Mouse (Mus musculus): ENCODE data around the gene Izumo2. TPM values are rescaled to one million over a fixed set of nuclear protein-coding genes. Genes with fewer than 3 reads are reported as not detected.

Izumo2 gene
- polyA plus RNA-seq (2015; fragmentation: Illumina TruSeq; extraction: RNeasy Lipid Tissue Mini Kit (QIAGEN cat#74804); ENCODE audit: insufficient read depth, low replicate concordance) = not detected

DNA sequence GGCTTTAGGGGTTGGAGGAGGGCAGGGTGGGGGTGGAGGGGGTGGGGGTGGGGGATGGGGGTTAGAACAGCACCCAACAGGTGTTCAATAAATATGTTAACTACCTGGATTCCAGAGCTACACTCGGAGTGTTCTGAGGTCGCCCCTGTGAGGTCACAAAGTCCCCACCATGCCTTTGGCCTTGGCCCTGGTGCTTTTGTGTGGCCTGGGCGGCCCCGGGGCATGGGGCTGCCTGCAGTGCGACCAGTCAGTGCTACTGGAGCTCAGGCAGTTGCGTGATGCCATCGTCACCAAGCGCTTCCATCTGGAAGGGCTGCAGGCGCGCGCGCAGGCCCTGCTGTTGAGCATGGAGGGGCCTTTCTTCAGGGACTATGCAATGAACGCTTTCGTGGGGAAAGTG is at the start of gene Izumo2:
TSS of gene Izumo2 (plus strand) at position 169 of the 400 bp plus-strand sequence.

DNA sequence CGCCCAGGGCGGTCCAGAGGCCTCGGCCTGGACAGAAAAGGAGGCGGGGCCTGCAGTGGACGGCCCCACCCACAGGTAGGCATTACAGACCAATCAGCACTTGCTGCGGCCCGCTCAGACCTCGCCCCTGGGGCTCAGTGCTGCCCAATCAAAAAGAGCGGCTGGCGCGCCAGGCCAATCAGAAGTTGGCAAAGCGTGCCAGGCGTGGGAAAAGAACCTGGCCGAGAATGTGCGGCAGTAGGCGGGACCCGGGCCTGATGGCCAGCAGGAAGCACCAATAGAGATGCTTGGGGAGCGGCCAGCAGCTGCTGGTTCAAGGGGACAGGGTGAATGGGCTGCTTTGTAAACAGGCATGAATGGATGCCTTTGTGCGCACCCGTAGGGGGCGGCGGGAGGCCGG is 37.7 kb upstream of the Izumo2 start, which contains the start of gene Myh14:
TSS of gene Myh14 (minus strand) at position 41 of the 400 bp plus-strand sequence.

DNA sequence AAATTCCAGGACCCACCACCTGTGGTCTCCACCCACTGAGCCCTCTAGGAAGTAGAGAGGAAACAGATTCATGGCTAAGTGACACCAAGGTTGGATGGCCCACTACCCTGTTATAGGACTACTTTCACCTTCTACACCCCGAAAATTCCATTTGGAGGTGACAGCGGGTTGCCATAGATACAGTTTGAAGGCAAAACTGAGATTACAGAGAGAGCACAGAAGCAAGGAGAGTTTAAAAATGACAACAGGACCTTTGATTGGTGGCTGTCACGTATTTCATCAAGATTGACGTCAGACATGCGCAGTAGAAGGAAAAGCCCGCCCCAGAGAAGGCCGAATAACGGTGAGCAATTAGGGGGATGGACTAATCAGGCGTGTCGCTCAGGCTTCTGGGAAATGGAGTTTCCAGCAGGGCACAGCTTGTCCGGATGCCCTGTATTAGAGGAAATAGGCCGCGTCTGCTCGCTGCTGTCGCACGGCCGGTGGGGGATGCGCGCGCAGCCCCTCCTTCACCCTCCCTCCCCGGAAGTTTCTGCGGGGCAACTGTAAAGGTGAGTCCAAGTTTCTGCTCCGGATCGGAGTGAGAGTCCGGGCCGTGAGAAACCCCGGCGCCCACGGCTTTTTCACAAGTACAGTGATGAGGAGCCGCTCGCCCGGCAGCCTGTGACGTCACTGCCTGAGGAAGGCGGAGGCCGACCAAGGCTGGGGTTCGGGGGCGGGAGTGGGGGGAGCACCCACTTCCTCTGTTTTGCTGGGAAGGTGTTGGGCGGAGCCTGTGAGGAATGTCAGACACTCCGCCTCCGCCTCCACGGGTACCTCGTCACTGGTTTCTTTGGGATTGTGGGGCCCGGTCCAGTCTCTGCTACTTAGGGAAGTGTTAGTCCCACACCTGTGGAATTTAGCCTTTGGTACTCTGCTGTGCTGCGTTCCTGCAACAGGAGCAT is 39.8 kb downstream of the Izumo2 start, which contains the start of gene Vrk3:
TSS of gene Vrk3 (plus strand) at position 313 of the 944 bp plus-strand sequence.

DNA sequence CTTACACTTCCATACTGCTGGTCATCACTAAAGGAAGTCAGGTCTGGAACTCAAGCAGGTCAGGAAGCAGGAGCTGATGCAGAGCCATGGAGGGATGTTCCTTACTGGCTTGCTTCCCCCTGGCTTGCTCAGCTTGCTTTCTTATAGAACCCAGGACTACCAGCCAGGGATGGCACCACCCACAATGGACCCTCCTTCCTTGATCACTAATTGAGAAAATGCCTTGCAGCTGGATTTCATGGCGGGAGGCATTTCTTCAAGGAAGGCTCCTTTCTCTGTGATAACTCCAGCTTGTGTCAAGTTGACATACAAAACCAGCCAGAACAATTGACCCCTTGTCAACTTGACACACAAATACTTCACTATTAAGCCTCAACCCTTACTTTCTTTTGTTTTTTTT is 42.4 kb downstream of the Izumo2 start, which contains the start of gene Zfp473:
TSS of gene Zfp473 (minus strand) at position 101 of the 400 bp plus-strand sequence.

Other genes with a start within 250 kb of the Izumo2 start
- gene Aspdh, start 243.4 kb upstream of the Izumo2 start, polyA plus RNA-seq (2015; fragmentation: Illumina TruSeq; extraction: RNeasy Lipid Tissue Mini Kit (QIAGEN cat#74804); ENCODE audit: insufficient read depth, low replicate concordance) = not detected
- gene Josd2, start 240.8 kb upstream of the Izumo2 start, polyA plus RNA-seq (2015; fragmentation: Illumina TruSeq; extraction: RNeasy Lipid Tissue Mini Kit (QIAGEN cat#74804); ENCODE audit: insufficient read depth, low replicate concordance) = 22.8 TPM
- gene Emc10, start 212.2 kb upstream of the Izumo2 start, polyA plus RNA-seq (2015; fragmentation: Illumina TruSeq; extraction: RNeasy Lipid Tissue Mini Kit (QIAGEN cat#74804); ENCODE audit: insufficient read depth, low replicate concordance) = 16.3 TPM
- 1.3 TPM for gene Fam71e1, start 212.2 kb upstream of the Izumo2 start, polyA plus RNA-seq (2015; fragmentation: Illumina TruSeq; extraction: RNeasy Lipid Tissue Mini Kit (QIAGEN cat#74804); ENCODE audit: insufficient read depth, low replicate concordance)
- 0.95 TPM for gene Mybpc2, start 184.1 kb upstream of the Izumo2 start, polyA plus RNA-seq (2015; fragmentation: Illumina TruSeq; extraction: RNeasy Lipid Tissue Mini Kit (QIAGEN cat#74804); ENCODE audit: insufficient read depth, low replicate concordance)
- 234 TPM for gene Spib, start 176.7 kb upstream of the Izumo2 start, polyA plus RNA-seq (2015; fragmentation: Illumina TruSeq; extraction: RNeasy Lipid Tissue Mini Kit (QIAGEN cat#74804); ENCODE audit: insufficient read depth, low replicate concordance)
- 14.2 TPM for gene Pold1, start 159.9 kb upstream of the Izumo2 start, polyA plus RNA-seq (2015; fragmentation: Illumina TruSeq; extraction: RNeasy Lipid Tissue Mini Kit (QIAGEN cat#74804); ENCODE audit: insufficient read depth, low replicate concordance)
- 31.8 TPM for gene Nr1h2, start 154.8 kb upstream of the Izumo2 start, polyA plus RNA-seq (2015; fragmentation: Illumina TruSeq; extraction: RNeasy Lipid Tissue Mini Kit (QIAGEN cat#74804); ENCODE audit: insufficient read depth, low replicate concordance)
- 205 TPM for gene Napsa, start 136.4 kb upstream of the Izumo2 start, polyA plus RNA-seq (2015; fragmentation: Illumina TruSeq; extraction: RNeasy Lipid Tissue Mini Kit (QIAGEN cat#74804); ENCODE audit: insufficient read depth, low replicate concordance)
- gene Kcnc3, start 118.1 kb upstream of the Izumo2 start, polyA plus RNA-seq (2015; fragmentation: Illumina TruSeq; extraction: RNeasy Lipid Tissue Mini Kit (QIAGEN cat#74804); ENCODE audit: insufficient read depth, low replicate concordance) = 1.2 TPM
- not detected for gene Myh14, start 37.9 kb upstream of the Izumo2 start, polyA plus RNA-seq (2015; fragmentation: Illumina TruSeq; extraction: RNeasy Lipid Tissue Mini Kit (QIAGEN cat#74804); ENCODE audit: insufficient read depth, low replicate concordance)
- gene Vrk3, start 39.7 kb downstream of the Izumo2 start, polyA plus RNA-seq (2015; fragmentation: Illumina TruSeq; extraction: RNeasy Lipid Tissue Mini Kit (QIAGEN cat#74804); ENCODE audit: insufficient read depth, low replicate concordance) = 43.6 TPM
- gene Zfp473, start 42.3 kb downstream of the Izumo2 start, polyA plus RNA-seq (2015; fragmentation: Illumina TruSeq; extraction: RNeasy Lipid Tissue Mini Kit (QIAGEN cat#74804); ENCODE audit: insufficient read depth, low replicate concordance) = 1.3 TPM
- 19.2 TPM for gene Nup62, start 107.3 kb downstream of the Izumo2 start, polyA plus RNA-seq (2015; fragmentation: Illumina TruSeq; extraction: RNeasy Lipid Tissue Mini Kit (QIAGEN cat#74804); ENCODE audit: insufficient read depth, low replicate concordance)
- gene Il4i1, start 107.6 kb downstream of the Izumo2 start, polyA plus RNA-seq (2015; fragmentation: Illumina TruSeq; extraction: RNeasy Lipid Tissue Mini Kit (QIAGEN cat#74804); ENCODE audit: insufficient read depth, low replicate concordance) = 71.8 TPM
- 10.8 TPM for gene Atf5, start 107.9 kb downstream of the Izumo2 start, polyA plus RNA-seq (2015; fragmentation: Illumina TruSeq; extraction: RNeasy Lipid Tissue Mini Kit (QIAGEN cat#74804); ENCODE audit: insufficient read depth, low replicate concordance)
- gene Akt1s1, start 140.2 kb downstream of the Izumo2 start, polyA plus RNA-seq (2015; fragmentation: Illumina TruSeq; extraction: RNeasy Lipid Tissue Mini Kit (QIAGEN cat#74804); ENCODE audit: insufficient read depth, low replicate concordance) = 9.0 TPM
- gene Tbc1d17, start 140.3 kb downstream of the Izumo2 start, polyA plus RNA-seq (2015; fragmentation: Illumina TruSeq; extraction: RNeasy Lipid Tissue Mini Kit (QIAGEN cat#74804); ENCODE audit: insufficient read depth, low replicate concordance) = 21.1 TPM
- gene Pnkp, start 148.4 kb downstream of the Izumo2 start, polyA plus RNA-seq (2015; fragmentation: Illumina TruSeq; extraction: RNeasy Lipid Tissue Mini Kit (QIAGEN cat#74804); ENCODE audit: insufficient read depth, low replicate concordance) = 22.1 TPM
- 4.1 TPM for gene Ptov1, start 161.0 kb downstream of the Izumo2 start, polyA plus RNA-seq (2015; fragmentation: Illumina TruSeq; extraction: RNeasy Lipid Tissue Mini Kit (QIAGEN cat#74804); ENCODE audit: insufficient read depth, low replicate concordance)
- 14.6 TPM for gene Med25, start 184.0 kb downstream of the Izumo2 start, polyA plus RNA-seq (2015; fragmentation: Illumina TruSeq; extraction: RNeasy Lipid Tissue Mini Kit (QIAGEN cat#74804); ENCODE audit: insufficient read depth, low replicate concordance)
- 24.7 TPM for gene Fuz, start 187.3 kb downstream of the Izumo2 start, polyA plus RNA-seq (2015; fragmentation: Illumina TruSeq; extraction: RNeasy Lipid Tissue Mini Kit (QIAGEN cat#74804); ENCODE audit: insufficient read depth, low replicate concordance)
- gene Ap2a1, start 220.8 kb downstream of the Izumo2 start, polyA plus RNA-seq (2015; fragmentation: Illumina TruSeq; extraction: RNeasy Lipid Tissue Mini Kit (QIAGEN cat#74804); ENCODE audit: insufficient read depth, low replicate concordance) = 41.2 TPM
- not detected for gene Tsks, start 234.5 kb downstream of the Izumo2 start, polyA plus RNA-seq (2015; fragmentation: Illumina TruSeq; extraction: RNeasy Lipid Tissue Mini Kit (QIAGEN cat#74804); ENCODE audit: insufficient read depth, low replicate concordance)

Data from spleen, adult 10 weeks (tissue).